Mouse (Mus musculus) mesoderm, embryonic 11.5 days (tissue): ENCODE results near the gene Nup210l.
A peak's percentile ranks its signal among the peaks of the same experiment; 100 is the strongest.
"Not testable (repeated sequence)": the region's sequence is repeated elsewhere in the genome, so short reads cannot be mapped to it uniquely, and the experiment has no call there.

Experiments used
- DNase-seq: peaks from one replicate; pipeline ENCODE4 v3.0.0-alpha.2; 2012; ENCODE audit warnings: low read depth, low spot score

Nup210l gene

GRCm38 (mm10) chr3:90222455-90222854 is 118.5 kb downstream of the Nup210l start:
- no peak for DNase-seq

GRCm38 (mm10) chr3:90222941-90223340 is 119.0 kb downstream of the Nup210l start:
- no peak for DNase-seq

- DNase-seq = no peak
Measured at GRCm38 (mm10) chr3:90224331-90224730, 120.4 kb downstream of the Nup210l start.

DNA sequence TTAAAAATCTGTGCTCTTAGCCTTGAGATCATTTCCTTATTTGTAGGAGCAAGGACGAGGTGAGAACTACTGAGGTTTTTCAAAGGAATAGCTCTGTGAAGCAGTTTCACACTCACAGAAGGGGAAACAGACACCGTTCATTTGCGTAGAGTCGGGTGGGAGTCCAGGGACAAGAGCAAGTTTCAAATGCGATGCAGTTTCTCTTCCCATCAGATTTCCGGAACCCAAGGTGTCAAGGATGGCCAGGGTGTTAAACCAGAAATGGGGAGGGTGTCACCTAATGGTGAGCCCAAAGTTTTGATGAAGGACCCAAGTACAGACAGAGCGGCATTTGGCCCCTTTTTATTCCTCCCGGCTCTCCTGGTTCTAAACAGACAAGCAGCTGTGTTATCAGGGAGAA is 127.1 kb downstream of the Nup210l start:
- DNase-seq = no peak

- peak; percentile 94 for DNase-seq
Measured at GRCm38 (mm10) chr3:90231507-90232333, 127.8 kb downstream of the Nup210l start, which contains the start of gene Jtb. Jtb (plus strand) TSS chr3:90231597.

DNA sequence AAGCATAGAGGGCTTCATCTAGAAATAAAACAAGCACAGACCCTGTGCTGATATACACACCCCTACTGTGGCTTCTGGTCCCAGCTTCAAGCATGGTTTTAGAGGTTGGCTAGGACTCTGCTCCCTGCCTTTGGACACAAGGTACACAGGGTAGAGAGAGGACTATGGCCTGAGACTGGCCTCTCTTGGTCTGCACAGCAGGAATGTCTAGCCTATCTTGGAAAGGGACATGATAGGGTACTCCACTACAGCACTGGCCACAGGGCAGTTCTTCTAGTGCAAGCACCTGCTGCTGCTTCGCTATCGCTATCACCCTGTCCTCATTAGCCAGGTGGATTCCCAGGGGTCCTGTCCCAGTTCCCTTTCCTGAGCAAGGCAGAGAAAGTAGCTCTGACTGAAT is 137.3 kb downstream of the Nup210l start:
- DNase-seq = no peak

DNA sequence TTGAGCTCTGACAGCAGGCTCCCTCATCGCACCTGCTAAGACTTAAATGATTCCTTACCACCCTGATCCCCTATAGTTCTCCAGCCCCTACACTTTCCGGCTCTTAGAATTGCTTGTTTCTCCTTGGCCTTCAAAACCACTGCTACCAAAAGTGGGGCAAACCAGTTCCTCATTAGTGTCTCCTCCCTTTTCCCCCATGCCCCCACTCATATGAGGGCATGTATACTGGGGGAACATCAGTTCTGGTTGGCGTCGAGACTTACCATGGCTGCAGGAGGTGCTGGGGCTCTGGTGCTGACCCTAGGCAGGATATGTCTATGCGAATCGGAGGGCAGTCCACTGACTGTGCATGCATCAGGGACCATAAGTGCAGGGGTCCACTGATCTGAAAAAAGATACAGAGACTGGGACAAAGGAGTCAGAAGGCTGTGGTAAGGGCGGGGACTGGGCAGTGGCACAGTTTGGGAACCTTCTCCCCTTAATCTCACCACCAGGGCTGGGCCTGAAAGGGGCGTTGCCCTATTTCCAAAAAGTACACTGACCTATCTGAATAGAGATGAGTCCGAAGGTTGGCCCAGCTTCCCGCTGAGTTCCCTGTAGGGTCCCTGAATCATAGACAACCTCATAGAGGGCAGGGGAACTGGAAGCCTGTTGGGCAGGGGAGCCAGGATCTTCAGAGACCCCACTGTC is 137.9 kb downstream of the Nup210l start:
- no peak for DNase-seq

DNA sequence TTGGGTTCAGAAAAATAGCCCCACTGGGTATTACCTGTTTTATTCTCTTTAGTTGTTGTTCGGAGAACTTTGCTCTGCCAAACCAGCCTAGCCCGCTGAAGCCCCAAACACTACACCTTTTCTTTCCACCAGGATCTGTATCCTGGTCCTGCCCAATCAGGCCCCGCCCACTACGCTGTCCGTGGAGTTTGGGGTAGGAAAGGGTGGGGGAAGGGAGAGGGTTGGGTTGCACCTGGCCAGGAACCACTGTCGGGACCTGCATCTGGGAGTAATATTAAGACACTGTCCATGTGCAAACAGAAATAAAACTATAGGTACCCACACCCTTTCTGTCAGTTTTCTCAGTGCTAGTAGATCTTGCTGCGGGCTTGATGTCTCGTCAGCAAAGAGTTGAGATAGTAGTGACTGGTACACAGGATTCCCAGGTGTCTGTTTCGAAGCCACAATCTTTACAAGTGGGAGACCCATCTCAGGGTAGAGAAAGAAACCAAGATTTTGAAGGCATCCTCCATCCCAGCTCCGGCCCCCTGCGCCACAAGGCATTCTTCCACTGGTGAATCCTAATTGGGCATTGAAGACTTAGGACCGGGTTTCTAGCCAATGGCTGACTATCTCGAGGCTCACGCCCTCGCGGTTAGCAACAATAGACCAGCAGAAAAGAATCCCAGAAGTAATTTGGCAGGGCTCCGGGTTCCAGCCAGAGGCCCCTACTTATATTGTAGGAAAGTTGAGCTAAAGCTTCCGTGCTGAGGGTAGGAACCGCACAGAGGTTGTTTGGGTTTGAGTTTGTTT is 139.2 kb downstream of the Nup210l start, which contains the start of gene Creb3l4:
TSS of gene Creb3l4 (minus strand) at position 529 of the 792 bp plus-strand sequence.
- peak; percentile 73 for DNase-seq

DNA sequence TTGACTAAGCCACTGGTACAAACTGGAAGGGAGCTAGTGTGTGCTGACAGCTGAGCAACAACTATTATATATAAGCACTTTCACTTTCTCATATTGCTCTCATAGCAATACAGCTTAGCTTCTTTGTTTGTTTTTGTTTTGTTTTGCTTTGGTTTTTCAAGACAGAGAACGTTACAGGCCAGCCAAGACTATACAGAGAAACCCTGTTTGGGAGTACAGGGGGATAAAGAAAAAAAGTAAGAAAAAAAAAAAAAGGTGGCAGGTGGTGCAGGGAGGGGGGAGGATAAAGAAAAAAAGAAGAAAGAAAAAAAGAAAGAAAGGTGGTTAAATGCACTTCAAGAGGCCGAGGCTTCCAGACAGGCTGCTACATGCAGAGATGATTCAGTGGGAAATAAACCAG is 141.5 kb downstream of the Nup210l start:
- DNase-seq = no peak

- DNase-seq = no peak
Measured at GRCm38 (mm10) chr3:90247630-90247959, 143.7 kb downstream of the Nup210l start.

GRCm38 (mm10) chr3:90247960-90248745 is 144.2 kb downstream of the Nup210l start, which contains the start of gene Slc39a1:
Slc39a1 (plus strand) TSS chr3:90248172.
- DNase-seq = peak; percentile 97

- no peak for DNase-seq
Measured at GRCm38 (mm10) chr3:90248746-90249100, 144.8 kb downstream of the Nup210l start.

- DNase-seq = no peak
Measured at GRCm38 (mm10) chr3:90250791-90251190, 146.9 kb downstream of the Nup210l start.

DNA sequence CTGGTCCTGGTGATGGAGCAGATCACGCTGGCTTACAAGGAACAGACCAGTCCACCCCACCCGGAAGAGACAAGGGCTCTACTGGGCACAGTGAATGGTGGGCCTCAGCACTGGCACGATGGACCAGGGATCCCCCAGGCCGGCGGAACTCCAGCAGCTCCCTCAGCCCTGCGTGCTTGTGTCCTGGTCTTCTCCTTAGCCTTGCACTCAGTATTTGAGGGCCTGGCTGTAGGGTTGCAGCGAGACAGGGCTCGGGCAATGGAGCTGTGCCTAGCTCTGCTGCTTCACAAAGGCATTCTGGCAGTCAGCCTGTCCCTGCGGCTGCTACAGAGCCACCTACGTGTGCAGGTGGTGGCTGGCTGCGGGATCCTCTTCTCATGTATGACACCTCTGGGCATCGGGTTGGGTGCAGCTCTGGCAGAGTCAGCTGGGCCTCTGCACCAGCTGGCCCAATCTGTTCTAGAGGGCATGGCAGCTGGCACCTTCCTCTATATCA is 147.8 kb downstream of the Nup210l start:
- not testable (repeated sequence) for DNase-seq

- DNase-seq = not testable (repeated sequence)
Measured at GRCm38 (mm10) chr3:90252659-90253058, 148.7 kb downstream of the Nup210l start.

- DNase-seq = not testable (repeated sequence)
Measured at GRCm38 (mm10) chr3:90253174-90253573, 149.2 kb downstream of the Nup210l start.

GRCm38 (mm10) chr3:90253653-90254418 is 149.9 kb downstream of the Nup210l start, which contains the start of gene Crtc2:
Crtc2 (plus strand) TSS chr3:90254163.
- DNase-seq = peak; percentile 97

DNA sequence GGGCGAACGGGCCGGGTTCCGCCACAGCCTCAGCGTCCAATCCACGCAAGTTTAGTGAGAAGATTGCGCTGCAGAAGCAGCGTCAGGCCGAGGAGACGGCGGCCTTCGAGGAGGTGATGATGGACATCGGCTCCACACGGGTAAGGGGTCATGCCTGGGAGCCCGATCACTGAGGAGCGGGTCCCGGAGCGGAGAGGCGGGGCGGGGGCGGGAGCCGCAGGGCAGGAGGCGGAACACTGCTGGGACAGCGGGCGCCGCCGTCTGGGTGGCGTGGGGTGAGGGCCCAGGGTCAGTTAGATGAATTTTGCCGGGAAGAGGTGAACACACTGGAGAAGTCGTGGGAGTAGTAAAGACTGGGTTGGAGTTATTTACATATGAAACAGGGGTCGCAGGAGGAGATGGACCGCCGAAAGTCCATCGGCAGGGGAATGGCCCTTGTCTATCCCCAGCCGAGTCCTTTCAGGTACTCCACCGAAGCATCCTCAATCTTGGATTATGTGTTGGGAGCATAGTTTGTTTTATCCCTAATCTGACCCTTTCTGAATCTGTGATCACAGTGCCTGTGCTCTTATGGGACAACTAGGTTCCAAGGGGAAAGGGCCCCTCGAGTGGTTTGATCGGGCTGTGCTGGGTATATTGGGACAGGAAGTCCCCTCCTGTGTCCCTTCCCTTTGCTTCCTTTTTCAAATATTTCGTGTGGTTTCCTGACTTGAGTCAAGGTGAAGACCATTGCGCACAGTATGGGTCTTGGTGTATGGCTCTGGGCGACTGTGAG is 150.7 kb downstream of the Nup210l start:
- no peak for DNase-seq

DNA sequence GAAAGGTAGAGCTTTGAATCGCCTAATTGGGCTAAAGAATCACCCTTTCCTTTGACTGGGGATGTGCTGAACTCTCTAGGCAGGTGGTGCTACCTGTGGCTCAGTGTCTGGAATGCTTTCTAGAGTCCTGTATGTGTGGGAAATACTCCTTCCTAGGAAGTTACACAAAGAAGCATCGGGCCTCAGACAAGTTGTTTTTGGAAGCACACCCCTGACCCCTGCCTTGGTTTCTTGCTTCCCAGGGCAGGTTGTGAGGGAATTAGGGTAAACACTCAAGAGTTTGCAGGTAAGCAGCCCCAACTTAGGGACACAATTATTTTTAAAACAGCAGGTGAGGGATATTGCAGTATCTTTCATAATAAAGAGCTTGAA is 151.2 kb downstream of the Nup210l start:
- DNase-seq = no peak
